Mouse (Mus musculus) hindbrain, embryonic 12.5 days (tissue): ENCODE data around the gene Ar. TPM values are rescaled to one million over a fixed set of nuclear protein-coding genes. Genes with fewer than 3 reads are reported as not detected.
A peak's percentile ranks its signal among the peaks of the same experiment; 100 is the strongest.

ENCODE experiments used
- ATAC-seq: fragments of 200-750 bp; cut with Nextera tagmentation; 2 replicates; pipeline ENCODE4 v1.8.0; 2017; ENCODE audit warnings: moderate TSS enrichment; ENCODE audit not compliant: low FRiP score
- H3K27ac ChIP-seq: fragments of 300-500 bp; sonication (generic); 2 replicates; pipeline ENCODE4 v1.5.1; 2016; ENCODE audit warnings: mild to moderate bottlenecking
- H3K27me3 ChIP-seq: fragments of 300-500 bp; sonication (generic); 2 replicates; pipeline ENCODE4 v1.6.1; 2016; ENCODE audit warnings: mild to moderate bottlenecking
- H3K36me3 ChIP-seq: fragments of 300-500 bp; sonication (generic); 2 replicates; pipeline ENCODE4 v1.6.1; 2016; ENCODE audit warnings: mild to moderate bottlenecking
- H3K4me1 ChIP-seq: fragments of 300-500 bp; sonication (generic); 2 replicates; pipeline ENCODE4 v1.6.1; 2016
- H3K4me2 ChIP-seq: fragments of 300-500 bp; sonication (generic); replicated peaks from 2 replicates; pipeline ENCODE4 v1.6.1; 2016; ENCODE audit warnings: mild to moderate bottlenecking
- H3K4me3 ChIP-seq: fragments of 300-500 bp; sonication (generic); 2 replicates; pipeline ENCODE4 v1.5.1; 2016; ENCODE audit warnings: mild to moderate bottlenecking
- H3K9ac ChIP-seq: fragments of 300-500 bp; sonication (generic); 2 replicates; pipeline ENCODE4 v1.6.1; 2016; ENCODE audit warnings: mild to moderate bottlenecking, moderate library complexity
- H3K9me3 ChIP-seq: fragments of 300-500 bp; sonication (generic); replicated peaks from 2 replicates; pipeline ENCODE4 v1.6.1; 2016; ENCODE audit warnings: mild to moderate bottlenecking
- WGBS: fragments of 180-500 bp; shearing (Covaris S2); methylation state at CpG from one replicate; pipeline ENCODE4 v1.1.7; 2016; 5-methylcytosine and 5-hydroxymethylcytosine counted together
- polyA plus RNA-seq: library from polyadenylated mRNA; unstranded; fragments of >200 nt; fragmentation: Nextera tagmentation; extraction: Ambion mirVana; gene quantifications from 2 replicates; pipeline ENCODE4 v1.2.1, GENCODE M21; 2016

Ar gene
- 0.07 and 0.08 TPM in 2 replicates for polyA plus RNA-seq

DNA sequence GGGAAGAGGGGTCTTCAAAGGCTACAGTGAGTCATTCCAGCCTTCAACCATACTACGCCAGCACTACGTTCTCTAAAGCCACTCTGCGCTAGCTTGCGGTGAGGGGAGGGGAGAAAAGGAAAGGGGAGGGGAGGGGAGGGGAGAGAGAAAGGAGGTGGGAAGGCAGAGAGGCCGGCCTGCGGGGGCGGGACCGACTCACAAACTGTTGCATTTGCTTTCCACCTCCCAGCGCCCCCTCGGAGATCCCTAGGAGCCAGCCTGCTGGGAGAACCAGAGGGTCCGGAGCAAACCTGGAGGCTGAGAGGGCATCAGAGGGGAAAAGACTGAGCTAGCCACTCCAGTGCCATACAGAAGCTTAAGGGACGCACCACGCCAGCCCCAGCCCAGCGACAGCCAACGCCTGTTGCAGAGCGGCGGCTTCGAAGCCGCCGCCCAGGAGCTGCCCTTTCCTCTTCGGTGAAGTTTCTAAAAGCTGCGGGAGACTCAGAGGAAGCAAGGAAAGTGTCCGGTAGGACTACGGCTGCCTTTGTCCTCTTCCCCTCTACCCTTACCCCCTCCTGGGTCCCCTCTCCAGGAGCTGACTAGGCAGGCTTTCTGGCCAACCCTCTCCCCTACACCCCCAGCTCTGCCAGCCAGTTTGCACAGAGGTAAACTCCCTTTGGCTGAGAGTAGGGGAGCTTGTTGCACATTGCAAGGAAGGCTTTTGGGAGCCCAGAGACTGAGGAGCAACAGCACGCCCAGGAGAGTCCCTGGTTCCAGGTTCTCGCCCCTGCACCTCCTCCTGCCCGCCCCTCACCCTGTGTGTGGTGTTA is at the start of gene Ar:
Gene Ar (plus strand): TSS at position 239 of the 812 bp plus-strand sequence.
- Histone ChIP-seq H3K36me3 (no peaks in the 10 kb centered on the region), H3K4me2 (peak within 1 kb of the TSS; percentile 63), H3K4me1 (0 out of 2 replicates have a peak, but pooled peaks cover 8% of the 10 kb centered on the region), H3K4me3 (peak within 1 kb of the TSS; percentile 37), H3K9me3 (no peaks in the 10 kb centered on the region), H3K27me3 (peaks cover 44% of the 10 kb centered on the region), H3K9ac (no peak within 1 kb of the TSS), H3K27ac (no peak within 1 kb of the TSS)
- WGBS = 23% methylated on average over 26 of the region's 27 CpGs
- ATAC-seq = peak; percentile 46; the same call in 1 of the 2 replicates

DNA sequence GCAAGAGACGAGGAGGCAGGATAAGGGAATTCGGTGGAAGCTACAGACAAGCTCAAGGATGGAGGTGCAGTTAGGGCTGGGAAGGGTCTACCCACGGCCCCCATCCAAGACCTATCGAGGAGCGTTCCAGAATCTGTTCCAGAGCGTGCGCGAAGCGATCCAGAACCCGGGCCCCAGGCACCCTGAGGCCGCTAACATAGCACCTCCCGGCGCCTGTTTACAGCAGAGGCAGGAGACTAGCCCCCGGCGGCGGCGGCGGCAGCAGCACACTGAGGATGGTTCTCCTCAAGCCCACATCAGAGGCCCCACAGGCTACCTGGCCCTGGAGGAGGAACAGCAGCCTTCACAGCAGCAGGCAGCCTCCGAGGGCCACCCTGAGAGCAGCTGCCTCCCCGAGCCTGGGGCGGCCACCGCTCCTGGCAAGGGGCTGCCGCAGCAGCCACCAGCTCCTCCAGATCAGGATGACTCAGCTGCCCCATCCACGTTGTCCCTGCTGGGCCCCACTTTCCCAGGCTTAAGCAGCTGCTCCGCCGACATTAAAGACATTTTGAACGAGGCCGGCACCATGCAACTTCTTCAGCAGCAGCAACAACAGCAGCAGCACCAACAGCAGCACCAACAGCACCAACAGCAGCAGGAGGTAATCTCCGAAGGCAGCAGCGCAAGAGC is 1.3 kb downstream of the Ar start:
- ATAC-seq = peak; percentile 73
- 17% methylated on average over 28 of the region's 30 CpGs for WGBS
- Histone ChIP-seq H3K4me1 (0 out of 2 replicates have a peak, but pooled peaks cover 8% of the 10 kb centered on the region), H3K4me3 (peak overlapping the region; percentile 37), H3K27ac (no peak overlapping the region), H3K27me3 (peaks cover 44% of the 10 kb centered on the region), H3K4me2 (peak overlapping the region; percentile 63), H3K9ac (peak overlapping the region; percentile 27; the same call in 1 of the 2 replicates), H3K36me3 (no peaks in the 10 kb centered on the region), H3K9me3 (no peaks in the 10 kb centered on the region)

- Histone ChIP-seq H3K9ac (no peak overlapping the region), H3K4me1 (0 out of 2 replicates have a peak, but pooled peaks cover 8% of the 10 kb centered on the region), H3K27ac (no peak overlapping the region), H3K27me3 (peaks cover 44% of the 10 kb centered on the region), H3K4me3 (peak overlapping the region; percentile 37), H3K36me3 (no peaks in the 10 kb centered on the region), H3K9me3 (no peaks in the 10 kb centered on the region), H3K4me2 (peak overlapping the region; percentile 63)
- ATAC-seq = peak; percentile 70
- WGBS = 18% methylated on average over 33 of the region's 33 CpGs
These were observed 2.0 kb downstream of the Ar start for GRCm38 (mm10) chrX:98150393-98151119.

GRCm38 (mm10) chrX:98189759-98190158 is 41.2 kb downstream of the Ar start:
- ATAC-seq = no peak
- H3K4me2 ChIP-seq = no peak overlapping the region
- no peaks in the 10 kb centered on the region for H3K9me3 ChIP-seq
- H3K27ac ChIP-seq = no peak overlapping the region
- no peaks in the 10 kb centered on the region for H3K4me1 ChIP-seq
- H3K9ac ChIP-seq = no peak overlapping the region
- no peak overlapping the region for H3K4me3 ChIP-seq
- no peaks in the 10 kb centered on the region for H3K27me3 ChIP-seq
- no peaks in the 10 kb centered on the region for H3K36me3 ChIP-seq

DNA sequence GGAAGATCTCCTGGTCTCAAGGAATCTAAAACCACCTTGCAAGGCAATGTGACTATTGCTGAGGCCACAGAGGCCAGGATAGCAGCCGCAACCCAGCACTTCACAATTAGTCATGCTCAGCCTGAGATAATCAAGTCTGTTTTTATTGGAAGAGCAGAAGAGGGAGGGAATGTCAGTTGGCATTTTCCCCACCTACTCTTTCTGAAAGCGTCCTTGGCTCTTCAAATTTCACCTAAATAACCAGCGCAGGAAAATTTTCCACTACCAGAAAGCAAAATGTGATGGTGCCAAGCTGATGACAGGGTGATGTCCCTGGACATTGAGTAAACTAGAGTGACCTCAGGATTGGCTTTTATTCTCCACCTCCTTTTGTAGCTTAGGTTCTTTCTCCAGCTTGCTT is 57.2 kb downstream of the Ar start:
- H3K4me2 ChIP-seq = no peak overlapping the region
- H3K4me3 ChIP-seq = no peak overlapping the region
- no peak overlapping the region for H3K27ac ChIP-seq
- H3K9me3 ChIP-seq = no peaks in the 10 kb centered on the region
- no peak for ATAC-seq
- H3K36me3 ChIP-seq = no peaks in the 10 kb centered on the region
- H3K27me3 ChIP-seq = no peaks in the 10 kb centered on the region
- H3K4me1 ChIP-seq = no peaks in the 10 kb centered on the region
- no peak overlapping the region for H3K9ac ChIP-seq
- WGBS = 45% methylated on average over 3 of the region's 3 CpGs

DNA sequence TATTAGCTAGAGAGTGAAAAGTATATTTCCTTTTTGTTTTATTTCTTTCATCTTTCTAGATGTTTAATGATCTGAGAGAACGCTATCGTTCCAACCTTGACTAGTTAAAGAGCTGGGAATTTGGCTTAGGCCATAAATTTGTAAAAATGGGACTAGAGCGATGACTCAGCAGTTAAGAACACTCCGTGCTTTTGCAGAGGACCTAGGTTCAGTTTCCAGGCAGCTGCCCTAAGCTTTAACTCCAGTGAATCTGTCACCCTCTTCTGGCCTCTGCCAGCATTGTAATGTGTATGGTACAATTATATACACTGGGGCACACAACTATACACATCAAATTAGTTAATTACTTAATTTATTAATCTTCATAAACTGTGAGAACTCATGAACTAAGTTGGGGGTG is 58.6 kb downstream of the Ar start:
- Histone ChIP-seq H3K4me2 (no peak overlapping the region), H3K9me3 (no peaks in the 10 kb centered on the region), H3K4me3 (no peak overlapping the region), H3K27me3 (no peaks in the 10 kb centered on the region), H3K9ac (no peak overlapping the region), H3K27ac (no peak overlapping the region), H3K36me3 (no peaks in the 10 kb centered on the region), H3K4me1 (no peaks in the 10 kb centered on the region)
- WGBS = 76% methylated on average over 4 of the region's 4 CpGs
- no peak for ATAC-seq

GRCm38 (mm10) chrX:98216103-98216502 is 67.5 kb downstream of the Ar start:
- H3K4me2 ChIP-seq = no peak overlapping the region
- H3K9ac ChIP-seq = no peak overlapping the region
- H3K27ac ChIP-seq = no peak overlapping the region
- H3K27me3 ChIP-seq = no peaks in the 10 kb centered on the region
- H3K4me3 ChIP-seq = no peak overlapping the region
- H3K36me3 ChIP-seq = no peaks in the 10 kb centered on the region
- WGBS = 75% methylated on average over 1 of the region's 1 CpGs
- H3K9me3 ChIP-seq = no peaks in the 10 kb centered on the region
- no peaks in the 10 kb centered on the region for H3K4me1 ChIP-seq
- ATAC-seq = no peak

DNA sequence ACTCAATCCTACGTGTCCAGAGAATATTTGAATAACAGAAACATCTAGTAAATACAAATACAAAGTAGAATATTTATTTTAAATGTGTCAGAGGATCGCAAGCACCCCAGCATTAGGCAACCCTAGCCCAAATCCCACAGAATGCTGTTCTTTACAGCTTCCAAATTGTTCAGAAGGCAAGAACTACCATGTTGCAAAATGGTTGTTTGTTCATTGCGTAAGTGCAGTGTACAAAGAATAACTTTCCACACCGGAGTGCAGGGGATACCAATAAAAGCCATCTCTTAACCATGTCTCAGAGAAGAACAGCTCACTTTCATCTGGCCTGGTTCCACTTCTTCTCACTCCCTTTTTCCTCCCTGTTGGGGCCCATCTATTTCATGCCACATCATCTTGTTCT is 90.4 kb downstream of the Ar start:
- Histone ChIP-seq H3K9ac (no peak overlapping the region), H3K4me1 (no peaks in the 10 kb centered on the region), H3K27ac (no peak overlapping the region), H3K36me3 (no peaks in the 10 kb centered on the region), H3K4me2 (no peak overlapping the region), H3K4me3 (no peak overlapping the region), H3K9me3 (no peaks in the 10 kb centered on the region), H3K27me3 (no peaks in the 10 kb centered on the region)
- 91% methylated on average over 4 of the region's 4 CpGs for WGBS
- ATAC-seq = no peak

DNA sequence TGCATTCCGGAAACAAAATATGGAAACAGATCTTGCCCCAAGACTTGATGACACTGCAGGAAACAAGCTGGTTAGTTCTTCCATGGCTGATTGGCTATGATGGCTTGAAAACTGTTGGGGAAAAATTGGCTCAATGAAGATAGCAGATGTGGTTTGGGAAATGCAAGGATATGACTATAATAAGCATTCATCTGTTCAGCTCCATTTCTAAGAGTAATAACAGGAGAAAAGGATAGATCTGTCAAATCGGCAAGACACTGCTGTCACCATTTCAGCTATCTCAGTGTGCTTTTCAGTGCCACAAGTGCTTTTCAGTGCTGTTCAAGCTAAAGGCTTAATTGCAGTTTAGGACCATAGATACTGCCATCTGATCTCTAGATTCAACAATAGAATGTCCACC is 96.5 kb downstream of the Ar start:
- no peak for ATAC-seq
- 90% methylated on average over 2 of the region's 2 CpGs for WGBS

GRCm38 (mm10) chrX:98248363-98248762 is 99.8 kb downstream of the Ar start:
- no peaks in the 10 kb centered on the region for H3K4me1 ChIP-seq
- no peak overlapping the region for H3K4me3 ChIP-seq
- no peak for ATAC-seq
- no peak overlapping the region for H3K4me2 ChIP-seq
- H3K9me3 ChIP-seq = no peaks in the 10 kb centered on the region
- H3K36me3 ChIP-seq = no peaks in the 10 kb centered on the region
- no peak overlapping the region for H3K27ac ChIP-seq
- 73% methylated on average over 4 of the region's 4 CpGs for WGBS
- no peak overlapping the region for H3K9ac ChIP-seq
- no peaks in the 10 kb centered on the region for H3K27me3 ChIP-seq

More for the DNA sequence above, 96.5 kb downstream of the Ar start:
- Histone ChIP-seq H3K4me2 (no peak overlapping the region), H3K9ac (no peak overlapping the region), H3K27me3 (no peaks in the 10 kb centered on the region), H3K27ac (no peak overlapping the region), H3K4me1 (no peaks in the 10 kb centered on the region), H3K36me3 (no peaks in the 10 kb centered on the region), H3K4me3 (no peak overlapping the region), H3K9me3 (no peaks in the 10 kb centered on the region)

DNA sequence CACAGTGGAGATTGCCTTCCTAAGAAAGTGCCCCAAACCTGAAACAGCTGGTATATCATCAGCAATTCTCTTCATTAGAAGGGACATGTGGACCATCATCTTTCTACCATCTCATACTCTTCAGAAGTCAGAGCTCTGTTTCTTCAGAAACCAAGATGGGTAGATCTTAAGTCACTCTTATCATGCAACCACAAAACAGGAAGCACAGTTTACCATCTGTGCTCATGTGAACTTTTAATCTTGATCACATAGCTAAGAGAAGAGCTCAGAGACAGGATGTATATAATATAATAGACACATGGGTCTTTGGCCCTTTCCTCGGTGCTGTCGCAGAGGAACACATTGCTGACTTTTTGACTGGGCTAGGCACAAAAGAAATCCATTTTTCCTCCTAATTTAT is 111.1 kb downstream of the Ar start:
- H3K9ac ChIP-seq = no peak overlapping the region
- no peaks in the 10 kb centered on the region for H3K36me3 ChIP-seq
- WGBS = 89% methylated on average over 2 of the region's 2 CpGs
- H3K4me3 ChIP-seq = no peak overlapping the region
- no peaks in the 10 kb centered on the region for H3K4me1 ChIP-seq
- H3K4me2 ChIP-seq = no peak overlapping the region
- H3K9me3 ChIP-seq = no peaks in the 10 kb centered on the region
- no peaks in the 10 kb centered on the region for H3K27me3 ChIP-seq
- no peak overlapping the region for H3K27ac ChIP-seq
- no peak for ATAC-seq

GRCm38 (mm10) chrX:98265755-98266154 is 117.2 kb downstream of the Ar start:
- Histone ChIP-seq H3K27ac (no peak overlapping the region), H3K4me3 (no peak overlapping the region)

More at GRCm38 (mm10) chrX:98265755-98266154, 117.2 kb downstream of the Ar start:
- no peak for ATAC-seq
- Histone ChIP-seq H3K9ac (no peak overlapping the region), H3K36me3 (no peaks in the 10 kb centered on the region), H3K27me3 (no peaks in the 10 kb centered on the region), H3K9me3 (no peaks in the 10 kb centered on the region), H3K4me2 (no peak overlapping the region), H3K4me1 (no peaks in the 10 kb centered on the region)
- WGBS = 98% methylated on average over 2 of the region's 2 CpGs
